Mouse (Mus musculus) lung, postnatal 0 days (tissue): ENCODE measurements around the gene Rps6ka4.

Experiments used
- CTCF ChIP-seq: IDR thresholded peaks from 2 replicates; pipeline ENCODE4 v1.5.1; 2016; ENCODE audit warnings: antibody characterized with exemption, mild to moderate bottlenecking
- EP300 ChIP-seq: IDR thresholded peaks from 2 replicates; pipeline ENCODE4 v1.6.1; 2016; ENCODE audit warnings: antibody characterized with exemption, mild to moderate bottlenecking, control low read depth

- TF ChIP-seq CTCF = no peak
- no peak for TF ChIP-seq EP300
Measured at GRCm38 (mm10) chr19:6849506-6850068, 9.2 kb upstream of the Rps6ka4 start.
